Mouse (Mus musculus): ENCODE measurements around the gene Rftn1.

DNA sequence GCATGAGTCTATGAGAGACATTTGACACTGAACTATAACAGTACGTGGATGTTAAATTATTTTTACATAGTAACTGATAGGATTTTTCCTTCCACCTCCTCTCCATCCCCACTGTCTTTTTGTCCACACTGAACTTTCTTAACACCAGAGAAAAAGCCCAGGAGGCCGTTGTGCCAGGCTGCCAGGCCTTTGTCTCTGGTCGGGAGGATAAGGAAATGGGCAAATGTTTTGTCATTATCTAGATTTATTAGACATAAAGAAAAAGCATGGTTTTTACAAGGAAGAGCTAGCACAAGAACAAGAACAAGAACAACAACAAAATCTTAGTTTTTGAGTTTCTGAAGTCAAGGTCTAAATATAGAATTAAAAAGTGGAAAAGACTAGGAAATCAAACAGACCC, 4.1 kb upstream of the Rftn1 start:
- TF ChIP-seq CTCF (IDR thresholded peaks at IDR 0.05; ENCODE audit: low read depth, low read length) (no peak), POLR2A (IDR thresholded peaks at IDR 0.05; ENCODE audit: extremely low read depth, insufficient read depth, low read length) (no peak)
